22 mouse cellular contexts compared by ENCODE assay signal in the genomic region with DNA sequence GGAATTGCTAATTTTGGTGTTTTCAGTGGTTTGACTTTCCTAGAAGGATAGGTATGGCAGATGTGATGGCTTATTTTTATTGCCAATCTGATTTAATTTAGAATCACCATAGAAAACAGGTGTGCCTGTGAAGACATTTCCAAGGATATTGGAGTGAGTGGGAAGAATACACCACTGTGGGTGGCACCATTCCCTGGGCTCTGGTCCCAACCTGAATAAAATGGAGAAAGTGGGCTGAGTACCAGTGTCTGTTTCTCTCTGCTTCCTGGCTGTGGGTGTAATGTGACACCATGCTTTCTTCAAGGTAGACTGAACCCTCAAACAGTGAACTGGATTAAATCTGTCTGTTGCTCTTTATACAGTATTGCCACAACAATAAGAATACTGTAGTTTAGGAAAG.
A peak's percentile ranks its signal among the peaks of the same experiment; 100 is the strongest.
DNase-seq lines count a peak whose midpoint lies in the region; ATAC-seq lines count a peak whose summit lies in the region.
"Had no signal": no experiment of that assay in that cellular context is flagged by ENCODE, and none has a peak within 500 bp of the region (broad histone marks: within the 10 kb centered on the region; RNA-seq: fewer than 3 reads in every experiment).

No protein-coding gene starts in this region.

- H3K27me3 ChIP-seq in midbrain, embryonic 11.5 days (ENCODE audit: control insufficient read depth, insufficient read depth, low read length), result no peaks in the 10 kb centered on the region
- H3K27me3 ChIP-seq in midbrain, embryonic 14.5 days (ENCODE audit: control insufficient read depth, insufficient read depth, low read length), result no peaks in the 10 kb centered on the region
- H3K27me3 ChIP-seq: forebrain, embryonic 13.5 days; hindbrain, embryonic 12.5 days; hindbrain, embryonic 15.5 days had no signal

- DNase-seq in frontal cortex, postnatal 10 days (ENCODE audit: low spot score in 2 of 2), result no peak
- peak; percentile 23 for DNase-seq in midbrain, embryonic 11.5 days (ENCODE audit: low spot score, missing footprints)
- no peak for DNase-seq in midbrain, embryonic 14.5 days
- peak; percentile 27 for DNase-seq in right cerebral cortex, postnatal 25 days
- no peak for DNase-seq in right cerebral cortex, postnatal 4 days
- DNase-seq in lung, postnatal 25 days (ENCODE audit: low spot score), result no peak
- DNase-seq: adrenal gland, adult 8-10 months; adrenal gland, postnatal 25 days; cerebellum, adult 18-20 months; cerebellum, adult 9-10 months; cerebellum, postnatal 14 days; gastrocnemius, adult 2 months; gastrocnemius, postnatal 14 days; heart, adult 11 months had no signal

- H3K4me1 ChIP-seq in midbrain, embryonic 11.5 days (ENCODE audit: control insufficient read depth, insufficient read depth, low read length), result peaks cover under 1% of the 10 kb centered on the region; the same call in 1 of the 2 replicates
- H3K4me1 ChIP-seq in midbrain, embryonic 14.5 days (ENCODE audit: control insufficient read depth, insufficient read depth, low read length), result no peaks in the 10 kb centered on the region

- H3K9ac ChIP-seq in midbrain, embryonic 11.5 days (ENCODE audit: low read length), result no peak overlapping the region
- no peak overlapping the region for H3K9ac ChIP-seq in midbrain, embryonic 14.5 days (replicated peaks; ENCODE audit: low read length)
- H3K9ac ChIP-seq: forebrain, embryonic 13.5 days; hindbrain, embryonic 12.5 days; hindbrain, embryonic 15.5 days had no signal

- no peaks in the 10 kb centered on the region for H3K36me3 ChIP-seq in midbrain, embryonic 11.5 days (ENCODE audit: control insufficient read depth, insufficient read depth, low read length)
- H3K36me3 ChIP-seq in midbrain, embryonic 14.5 days (ENCODE audit: control insufficient read depth, insufficient read depth, low read length), result no peaks in the 10 kb centered on the region
- H3K36me3 ChIP-seq: forebrain, embryonic 10.5 days; hindbrain, embryonic 12.5 days; hindbrain, embryonic 15.5 days had no signal

- ATAC-seq in frontal cortex, adult (ENCODE audit: low TSS enrichment), result peak; percentile 69
- ATAC-seq in midbrain, embryonic 11.5 days (ENCODE audit: low FRiP score), result no peak
- no peak for ATAC-seq in midbrain, embryonic 14.5 days (ENCODE audit: low FRiP score, low TSS enrichment)
- ATAC-seq: activated CD4-positive, CD25-positive, alpha-beta regulatory T cell, adult 4 months; forebrain, embryonic 13.5 days; forebrain, embryonic 16.5 days had no signal

- no peak overlapping the region for H3K4me2 ChIP-seq in midbrain, embryonic 11.5 days
- no peak overlapping the region for H3K4me2 ChIP-seq in midbrain, embryonic 14.5 days (ENCODE audit: low read length)
- H3K4me2 ChIP-seq: forebrain, embryonic 13.5 days; heart, embryonic 11.5 days; hindbrain, embryonic 12.5 days; hindbrain, embryonic 15.5 days had no signal

- H3K4me3 ChIP-seq in midbrain, embryonic 11.5 days (ENCODE audit: low read depth, low read length), result no peak overlapping the region
- H3K4me3 ChIP-seq in midbrain, embryonic 14.5 days (replicated peaks; ENCODE audit: low read depth, low read length), result no peak overlapping the region
- H3K4me3 ChIP-seq: forebrain, embryonic 10.5 days; forebrain, embryonic 13.5 days; gastrocnemius, adult 2 months; hindbrain, embryonic 12.5 days; hindbrain, embryonic 15.5 days had no signal

- H3K9me3 ChIP-seq in midbrain, embryonic 11.5 days (ENCODE audit: control insufficient read depth, low read length), result no peaks in the 10 kb centered on the region
- no peaks in the 10 kb centered on the region for H3K9me3 ChIP-seq in midbrain, embryonic 14.5 days (ENCODE audit: control insufficient read depth, low read length)
- H3K9me3 ChIP-seq: forebrain, embryonic 10.5 days; forebrain, embryonic 13.5 days; hindbrain, embryonic 12.5 days; hindbrain, embryonic 15.5 days had no signal

- no peak overlapping the region for H3K27ac ChIP-seq in midbrain, embryonic 11.5 days (ENCODE audit: low read depth, low read length)
- no peak overlapping the region for H3K27ac ChIP-seq in midbrain, embryonic 14.5 days (replicated peaks; ENCODE audit: low read depth, low read length)
- H3K27ac ChIP-seq: forebrain, embryonic 10.5 days; forebrain, embryonic 13.5 days; gastrocnemius, adult 2 months; hindbrain, embryonic 12.5 days; hindbrain, embryonic 15.5 days had no signal

Comparison
In these comparisons a context has a peak if more than half of its experiments do, and no peak if none do; other contexts are left out.
1. DNase-seq: peak in midbrain, embryonic 11.5 days (single experiment) and right cerebral cortex, postnatal 25 days (single experiment); none in frontal cortex, postnatal 10 days (0 of 2), midbrain, embryonic 14.5 days (single experiment), right cerebral cortex, postnatal 4 days (single experiment) and lung, postnatal 25 days (single experiment).